Mouse (Mus musculus): ENCODE measurements around the gene Ccdc175.

- TF ChIP-seq POLR2A (IDR thresholded peaks at IDR 0.05; ENCODE audit: low read depth, low read length) (no peak), CTCF (IDR thresholded peaks at IDR 0.05; ENCODE audit: borderline replicate concordance, insufficient read depth, low read length) (no peak)
These were observed 47.3 kb upstream of the Ccdc175 start for GRCm38 (mm10) chr12:72232176-72232575.

Measured in embryonic fibroblast, embryonic 13.5 days (primary cell).